Mouse (Mus musculus) forelimb bud, embryonic 11.5 days (tissue): Measurements from ENCODE around the gene Tmem119.
"Not testable (repeated sequence)": the region's sequence is repeated elsewhere in the genome, so short reads cannot be mapped to it uniquely, and the experiment has no call there.

Source experiments
- DNase-seq: peaks from one replicate; pipeline ENCODE4 v3.0.0-alpha.2; 2012; ENCODE audit warnings: low read depth, low spot score

The Tmem119 gene

GRCm38 (mm10) chr5:113789075-113789788 lies 11.1 kb downstream of the Tmem119 start:
- peak; percentile 82 for DNase-seq

- DNase-seq = no peak
These were observed 11.7 kb downstream of the Tmem119 start for GRCm38 (mm10) chr5:113788645-113789044.

- no peak for DNase-seq
These were observed 13.3 kb downstream of the Tmem119 start for GRCm38 (mm10) chr5:113786985-113787384.

- DNase-seq = not testable (repeated sequence)
These were observed 16.2 kb downstream of the Tmem119 start for GRCm38 (mm10) chr5:113784104-113784503.

GRCm38 (mm10) chr5:113783581-113784001 lies 16.7 kb downstream of the Tmem119 start:
- no peak for DNase-seq

GRCm38 (mm10) chr5:113782624-113783023 lies 17.7 kb downstream of the Tmem119 start:
- DNase-seq = no peak

- DNase-seq = no peak
These were observed 18.4 kb downstream of the Tmem119 start for GRCm38 (mm10) chr5:113781875-113782274.

- no peak for DNase-seq
These were observed 19.1 kb downstream of the Tmem119 start for GRCm38 (mm10) chr5:113781254-113781653.

GRCm38 (mm10) chr5:113780763-113781162 lies 19.6 kb downstream of the Tmem119 start:
- no peak for DNase-seq

GRCm38 (mm10) chr5:113780082-113780752 lies 20.1 kb downstream of the Tmem119 start:
- DNase-seq = no peak

GRCm38 (mm10) chr5:113779569-113779968 lies 20.7 kb downstream of the Tmem119 start:
- no peak for DNase-seq

- DNase-seq = not testable (repeated sequence)
These were observed 22.6 kb downstream of the Tmem119 start for GRCm38 (mm10) chr5:113777728-113778127.

GRCm38 (mm10) chr5:113776896-113777226 lies 23.5 kb downstream of the Tmem119 start:
- no peak for DNase-seq

GRCm38 (mm10) chr5:113776128-113776895 lies 24.0 kb downstream of the Tmem119 start:
- DNase-seq = no peak

GRCm38 (mm10) chr5:113775585-113775984 lies 24.7 kb downstream of the Tmem119 start:
- DNase-seq = no peak

GRCm38 (mm10) chr5:113773664-113774063 lies 26.7 kb downstream of the Tmem119 start:
- DNase-seq = peak; percentile 86

GRCm38 (mm10) chr5:113772905-113773519 lies 27.3 kb downstream of the Tmem119 start:
- DNase-seq = no peak

GRCm38 (mm10) chr5:113772450-113772895 lies 27.8 kb downstream of the Tmem119 start, which contains the start of the genes Sart3 and Iscu:
Gene Sart3, minus strand, starts transcription at chr5:113772510.
Gene Iscu, plus strand, starts transcription at chr5:113772748.
- DNase-seq = peak; percentile 98

GRCm38 (mm10) chr5:113771213-113772162 lies 28.8 kb downstream of the Tmem119 start:
- peak; percentile 87 for DNase-seq

GRCm38 (mm10) chr5:113768806-113769205 lies 31.5 kb downstream of the Tmem119 start:
- DNase-seq = no peak
